Mouse (Mus musculus) limb, embryonic 13.5 days (tissue): Measurements from ENCODE around the gene Gm20388. TPM values are rescaled to one million over a fixed set of nuclear protein-coding genes. Genes with fewer than 3 reads are reported as not detected.
A peak's percentile ranks its signal among the peaks of the same experiment; 100 is the strongest.

ENCODE experiments used
- ATAC-seq: fragments of 200-750 bp; cut with Nextera tagmentation; 2 replicates; pipeline ENCODE4 v1.8.0; 2017; ENCODE audit warnings: low read depth, moderate number of reproducible peaks, moderate TSS enrichment; ENCODE audit not compliant: low FRiP score
- H3K27ac ChIP-seq: fragments of 300-500 bp; sonication (generic); 2 replicates; pipeline ENCODE4 v1.5.1; 2015; ENCODE audit warnings: inconsistent platforms, mild to moderate bottlenecking, moderate library complexity
- H3K27me3 ChIP-seq: fragments of 300-500 bp; sonication (generic); 2 replicates; pipeline ENCODE4 v1.6.1; 2015; ENCODE audit warnings: mild to moderate bottlenecking, inconsistent platforms
- H3K36me3 ChIP-seq: fragments of 300-500 bp; sonication (generic); 2 replicates; pipeline ENCODE4 v1.6.1; 2015; ENCODE audit warnings: inconsistent platforms, mild to moderate bottlenecking, moderate library complexity
- H3K4me1 ChIP-seq: fragments of 300-500 bp; sonication (generic); 2 replicates; pipeline ENCODE4 v1.6.1; 2015; ENCODE audit warnings: inconsistent platforms
- H3K4me2 ChIP-seq: fragments of 300-500 bp; sonication (generic); replicated peaks from 2 replicates; pipeline ENCODE4 v1.6.1; 2015; ENCODE audit warnings: inconsistent platforms, mild to moderate bottlenecking, moderate library complexity
- H3K4me3 ChIP-seq: fragments of 300-500 bp; sonication (generic); 2 replicates; pipeline ENCODE4 v1.5.1; 2015; ENCODE audit warnings: moderate library complexity, mild to moderate bottlenecking, inconsistent platforms
- H3K9ac ChIP-seq: fragments of 300-500 bp; sonication (generic); 2 replicates; pipeline ENCODE4 v1.6.1; 2015; ENCODE audit warnings: mild to moderate bottlenecking, inconsistent platforms
- H3K9me3 ChIP-seq: fragments of 300-500 bp; sonication (generic); 2 replicates; pipeline ENCODE4 v1.6.1; 2016; ENCODE audit warnings: inconsistent platforms
- WGBS: fragments of 180-500 bp; shearing (Covaris S2); methylation state at CpG from one replicate; pipeline ENCODE4 v1.1.7; 2015; 5-methylcytosine and 5-hydroxymethylcytosine counted together
- polyA plus RNA-seq: library from polyadenylated mRNA; unstranded; fragments of >200 nt; fragmentation: Nextera tagmentation; extraction: Ambion mirVana; gene quantifications from 2 replicates; pipeline ENCODE4 v1.2.1, GENCODE M21; 2015

Gm20388 gene
- polyA plus RNA-seq, 1 experiment from 2014 or later, result 7.1 TPM

GRCm38 (mm10) chr8:120543416-120544055, 632.9 kb downstream of the Gm20388 start:
- Histone ChIP-seq H3K36me3 (no peaks in the 10 kb centered on the region), H3K27me3 (peaks cover 4% of the 10 kb centered on the region; the same call in 1 of the 2 replicates), H3K9ac (no peak overlapping the region), H3K9me3 (no peaks in the 10 kb centered on the region), H3K4me1 (peaks cover 80% of the 10 kb centered on the region), H3K4me3 (no peak overlapping the region), H3K27ac (no peak overlapping the region), H3K4me2 (no peak overlapping the region)
- ATAC-seq, result no peak
- WGBS, result 57% methylated on average over 8 of the region's 8 CpGs

- ATAC-seq, result no peak
- Histone ChIP-seq H3K4me1 (peaks cover 80% of the 10 kb centered on the region), H3K36me3 (no peaks in the 10 kb centered on the region), H3K4me3 (no peak overlapping the region), H3K27ac (no peak overlapping the region), H3K27me3 (peaks cover 5% of the 10 kb centered on the region; the same call in 1 of the 2 replicates), H3K4me2 (no peak overlapping the region), H3K9me3 (no peaks in the 10 kb centered on the region), H3K9ac (no peak overlapping the region)
- WGBS, result 62% methylated on average over 5 of the region's 5 CpGs
Measured at GRCm38 (mm10) chr8:120544155-120544554, 633.5 kb downstream of the Gm20388 start.

GRCm38 (mm10) chr8:120547562-120547961, 636.9 kb downstream of the Gm20388 start:
- H3K9me3 ChIP-seq, result no peaks in the 10 kb centered on the region
- peaks cover 3% of the 10 kb centered on the region; the same call in 1 of the 2 replicates for H3K27me3 ChIP-seq
- no peak overlapping the region for H3K4me2 ChIP-seq
- H3K4me3 ChIP-seq, result no peak overlapping the region
- 72% methylated on average over 9 of the region's 9 CpGs for WGBS
- H3K27ac ChIP-seq, result no peak overlapping the region
- H3K9ac ChIP-seq, result 0 out of 2 replicates have a peak overlapping the region, but pooled peaks have one; percentile 20
- H3K36me3 ChIP-seq, result no peaks in the 10 kb centered on the region
- ATAC-seq, result no peak
- H3K4me1 ChIP-seq, result peaks cover 93% of the 10 kb centered on the region

GRCm38 (mm10) chr8:120548313-120548761, 637.7 kb downstream of the Gm20388 start:
- peak overlapping the region; percentile 9 for H3K4me2 ChIP-seq
- H3K9ac ChIP-seq, result 0 out of 2 replicates have a peak overlapping the region, but pooled peaks have one; percentile 20
- H3K27ac ChIP-seq, result no peak overlapping the region
- no peak overlapping the region for H3K4me3 ChIP-seq
- no peak for ATAC-seq
- peaks cover 3% of the 10 kb centered on the region; the same call in 1 of the 2 replicates for H3K27me3 ChIP-seq
- no peaks in the 10 kb centered on the region for H3K36me3 ChIP-seq
- 39% methylated on average over 16 of the region's 16 CpGs for WGBS
- peaks cover 85% of the 10 kb centered on the region for H3K4me1 ChIP-seq
- no peaks in the 10 kb centered on the region for H3K9me3 ChIP-seq

GRCm38 (mm10) chr8:120549321-120549921, 638.8 kb downstream of the Gm20388 start:
- peak overlapping the region; percentile 59 for H3K4me2 ChIP-seq
- 4% methylated on average over 25 of the region's 25 CpGs for WGBS
- H3K36me3 ChIP-seq, result peaks cover 2% of the 10 kb centered on the region; the same call in 1 of the 2 replicates
- peak overlapping the region; percentile 60 for H3K9ac ChIP-seq
- H3K4me3 ChIP-seq, result peak overlapping the region; percentile 20
- ATAC-seq, result peak; percentile 33
- no peaks in the 10 kb centered on the region for H3K9me3 ChIP-seq
- H3K27ac ChIP-seq, result no peak overlapping the region
- H3K27me3 ChIP-seq, result peaks cover 3% of the 10 kb centered on the region; the same call in 1 of the 2 replicates
- H3K4me1 ChIP-seq, result peaks cover 85% of the 10 kb centered on the region

GRCm38 (mm10) chr8:120549922-120550321, 639.3 kb downstream of the Gm20388 start:
- Histone ChIP-seq H3K27me3 (peaks cover 3% of the 10 kb centered on the region; the same call in 1 of the 2 replicates), H3K27ac (no peak overlapping the region; the same call in 1 of the 2 replicates), H3K4me3 (peak overlapping the region; percentile 20), H3K36me3 (peaks cover 7% of the 10 kb centered on the region; the same call in 1 of the 2 replicates), H3K9me3 (no peaks in the 10 kb centered on the region), H3K4me2 (peak overlapping the region; percentile 59), H3K9ac (peak overlapping the region; percentile 60), H3K4me1 (peaks cover 88% of the 10 kb centered on the region)
- ATAC-seq, result 0 out of 2 replicates have a peak, but pooled peaks have one; percentile 16
- 10% methylated on average over 11 of the region's 11 CpGs for WGBS

- H3K4me1 ChIP-seq, result peaks cover 88% of the 10 kb centered on the region
- peak overlapping the region; percentile 52; the same call in 1 of the 2 replicates for H3K27ac ChIP-seq
- 0 out of 2 replicates have a peak overlapping the region, but pooled peaks have one; percentile 60 for H3K9ac ChIP-seq
- no peak overlapping the region for H3K4me3 ChIP-seq
- H3K27me3 ChIP-seq, result peaks cover 3% of the 10 kb centered on the region; the same call in 1 of the 2 replicates
- ATAC-seq, result no peak
- peaks cover 10% of the 10 kb centered on the region; the same call in 1 of the 2 replicates for H3K36me3 ChIP-seq
- 16% methylated on average over 12 of the region's 12 CpGs for WGBS
- H3K9me3 ChIP-seq, result no peaks in the 10 kb centered on the region
- peak overlapping the region; percentile 59 for H3K4me2 ChIP-seq
Measured at GRCm38 (mm10) chr8:120550430-120550829, 639.8 kb downstream of the Gm20388 start.

- no peak overlapping the region for H3K9ac ChIP-seq
- H3K4me3 ChIP-seq, result no peak overlapping the region
- H3K4me1 ChIP-seq, result peaks cover 88% of the 10 kb centered on the region
- no peak for ATAC-seq
- H3K4me2 ChIP-seq, result peak overlapping the region; percentile 59; the same call in 1 of the 2 replicates
- H3K27ac ChIP-seq, result 0 out of 2 replicates have a peak overlapping the region, but pooled peaks have one; percentile 52
- peaks cover 10% of the 10 kb centered on the region; the same call in 1 of the 2 replicates for H3K36me3 ChIP-seq
- no peaks in the 10 kb centered on the region for H3K9me3 ChIP-seq
- WGBS, result 77% methylated on average over 11 of the region's 11 CpGs
- peaks cover 3% of the 10 kb centered on the region; the same call in 1 of the 2 replicates for H3K27me3 ChIP-seq
Measured at GRCm38 (mm10) chr8:120550937-120551676, 640.5 kb downstream of the Gm20388 start.

- WGBS, result 89% methylated on average over 3 of the region's 3 CpGs
- Histone ChIP-seq H3K4me1 (peaks cover 88% of the 10 kb centered on the region), H3K27me3 (peaks cover 3% of the 10 kb centered on the region; the same call in 1 of the 2 replicates), H3K9ac (no peak overlapping the region), H3K36me3 (peaks cover 10% of the 10 kb centered on the region; the same call in 1 of the 2 replicates), H3K4me3 (no peak overlapping the region), H3K9me3 (no peaks in the 10 kb centered on the region), H3K27ac (no peak overlapping the region), H3K4me2 (no peak overlapping the region)
- ATAC-seq, result no peak
Measured at GRCm38 (mm10) chr8:120551677-120551980, 641.0 kb downstream of the Gm20388 start.

- H3K9me3 ChIP-seq, result no peaks in the 10 kb centered on the region
- H3K27ac ChIP-seq, result no peak overlapping the region
- 85% methylated on average over 11 of the region's 11 CpGs for WGBS
- no peak overlapping the region for H3K4me3 ChIP-seq
- no peak for ATAC-seq
- H3K4me1 ChIP-seq, result peaks cover 88% of the 10 kb centered on the region
- no peak overlapping the region for H3K9ac ChIP-seq
- peaks cover 3% of the 10 kb centered on the region; the same call in 1 of the 2 replicates for H3K27me3 ChIP-seq
- peaks cover 10% of the 10 kb centered on the region; the same call in 1 of the 2 replicates for H3K36me3 ChIP-seq
- H3K4me2 ChIP-seq, result no peak overlapping the region
Measured at GRCm38 (mm10) chr8:120552509-120552908, 641.9 kb downstream of the Gm20388 start.

GRCm38 (mm10) chr8:120553441-120554123, 642.9 kb downstream of the Gm20388 start:
- no peaks in the 10 kb centered on the region for H3K9me3 ChIP-seq
- peaks cover 10% of the 10 kb centered on the region; the same call in 1 of the 2 replicates for H3K36me3 ChIP-seq
- ATAC-seq, result no peak
- H3K4me1 ChIP-seq, result peaks cover 88% of the 10 kb centered on the region
- H3K4me3 ChIP-seq, result no peak overlapping the region
- WGBS, result 88% methylated on average over 24 of the region's 24 CpGs
- H3K27me3 ChIP-seq, result peaks cover 3% of the 10 kb centered on the region; the same call in 1 of the 2 replicates
- no peak overlapping the region for H3K9ac ChIP-seq
- H3K4me2 ChIP-seq, result no peak overlapping the region
- H3K27ac ChIP-seq, result no peak overlapping the region
